Mouse (Mus musculus) lung, embryonic 15.5 days (tissue): Measurements from ENCODE around the gene Kin. TPM values are rescaled to one million over a fixed set of nuclear protein-coding genes. Genes with fewer than 3 reads are reported as not detected.

Experiments used
- ATAC-seq: fragments of 200-750 bp; cut with Nextera tagmentation; 2 replicates; pipeline ENCODE4 v1.8.0; 2017; ENCODE audit warnings: moderate number of reproducible peaks, borderline replicate concordance; ENCODE audit not compliant: low FRiP score, low TSS enrichment; ENCODE audit errors: extremely low read depth
- H3K27ac ChIP-seq: fragments of 300-500 bp; sonication (generic); 2 replicates; pipeline ENCODE4 v1.5.1; 2015; ENCODE audit warnings: moderate library complexity, mild to moderate bottlenecking, inconsistent platforms
- H3K27me3 ChIP-seq: fragments of 300-500 bp; sonication (generic); 2 replicates; pipeline ENCODE4 v1.6.1; 2015; ENCODE audit warnings: inconsistent platforms
- H3K36me3 ChIP-seq: fragments of 300-500 bp; sonication (generic); 2 replicates; pipeline ENCODE4 v1.6.1; 2015; ENCODE audit warnings: inconsistent platforms
- H3K4me1 ChIP-seq: fragments of 300-500 bp; sonication (generic); 2 replicates; pipeline ENCODE4 v1.6.1; 2015; ENCODE audit warnings: inconsistent platforms
- H3K4me2 ChIP-seq: fragments of 300-500 bp; sonication (generic); 2 replicates; pipeline ENCODE4 v1.6.1; 2015; ENCODE audit warnings: inconsistent platforms, mild to moderate bottlenecking, moderate library complexity
- H3K4me3 ChIP-seq: fragments of 300-500 bp; sonication (generic); 2 replicates; pipeline ENCODE4 v1.5.1; 2015; ENCODE audit warnings: mild to moderate bottlenecking, inconsistent platforms
- H3K9ac ChIP-seq: fragments of 300-500 bp; sonication (generic); 2 replicates; pipeline ENCODE4 v1.6.1; 2015; ENCODE audit warnings: inconsistent platforms
- H3K9me3 ChIP-seq: fragments of 300-500 bp; sonication (generic); 2 replicates; pipeline ENCODE4 v1.6.1; 2016; ENCODE audit warnings: inconsistent platforms
- WGBS: fragments of 180-500 bp; shearing (Covaris S2); methylation state at CpG from one replicate; pipeline ENCODE4 v1.1.7; 2015; 5-methylcytosine and 5-hydroxymethylcytosine counted together
- polyA plus RNA-seq: library from polyadenylated mRNA; unstranded; fragments of >200 nt; fragmentation: Nextera tagmentation; extraction: Ambion mirVana; gene quantifications from 2 replicates; pipeline ENCODE4 v1.2.1, GENCODE M21; 2015

Kin gene
- polyA plus RNA-seq, result 29.6 and 29.9 TPM in 2 replicates

GRCm38 (mm10) chr2:10080310-10081010, at the start of gene Kin, which contains the start of gene Atp5c1:
Gene Kin (plus strand): TSS chr2:10080593.
Gene Atp5c1 (minus strand): TSS chr2:10080510.
- WGBS, result under 1% methylated on average over 61 of the region's 61 CpGs
- peak within 1 kb of the TSS; percentile 73 for H3K4me2 ChIP-seq
- peak within 1 kb of the TSS; percentile 82 for H3K4me3 ChIP-seq
- H3K9ac ChIP-seq, result peak within 1 kb of the TSS; percentile 98
- no peaks in the 10 kb centered on the region; the same call in 1 of the 2 replicates for H3K36me3 ChIP-seq
- no peaks in the 10 kb centered on the region for H3K9me3 ChIP-seq
- peak within 1 kb of the TSS; percentile 87 for H3K27ac ChIP-seq
- H3K27me3 ChIP-seq, result no peaks in the 10 kb centered on the region
- peak; percentile 96 for ATAC-seq
- peaks cover 30% of the 10 kb centered on the region for H3K4me1 ChIP-seq

DNA sequence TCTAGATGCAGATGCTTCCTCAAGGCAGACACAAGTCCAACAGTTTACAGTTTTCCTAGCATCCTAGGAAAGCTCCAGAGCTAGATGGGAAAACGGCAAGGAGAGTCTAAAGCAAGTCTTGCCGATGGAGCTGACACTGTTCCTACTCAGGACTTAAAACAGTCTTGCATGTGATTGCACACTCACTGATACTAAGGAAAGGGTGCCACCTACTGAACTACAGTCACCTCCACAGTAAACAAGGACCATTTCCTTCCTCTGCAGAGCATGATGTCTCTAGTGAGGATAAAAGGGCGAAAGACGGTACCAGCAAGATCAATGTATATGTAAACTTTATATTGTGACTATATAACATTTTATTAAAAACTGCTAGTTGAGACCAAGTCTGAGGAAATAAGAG, 46.7 kb upstream of the Kin start:
- Histone ChIP-seq H3K4me3 (no peak overlapping the region), H3K4me2 (no peak overlapping the region), H3K27ac (no peak overlapping the region), H3K4me1 (no peaks in the 10 kb centered on the region), H3K36me3 (no peaks in the 10 kb centered on the region), H3K9me3 (no peaks in the 10 kb centered on the region), H3K9ac (no peak overlapping the region), H3K27me3 (no peaks in the 10 kb centered on the region)
- no peak for ATAC-seq
- 53% methylated on average over 4 of the region's 4 CpGs for WGBS

DNA sequence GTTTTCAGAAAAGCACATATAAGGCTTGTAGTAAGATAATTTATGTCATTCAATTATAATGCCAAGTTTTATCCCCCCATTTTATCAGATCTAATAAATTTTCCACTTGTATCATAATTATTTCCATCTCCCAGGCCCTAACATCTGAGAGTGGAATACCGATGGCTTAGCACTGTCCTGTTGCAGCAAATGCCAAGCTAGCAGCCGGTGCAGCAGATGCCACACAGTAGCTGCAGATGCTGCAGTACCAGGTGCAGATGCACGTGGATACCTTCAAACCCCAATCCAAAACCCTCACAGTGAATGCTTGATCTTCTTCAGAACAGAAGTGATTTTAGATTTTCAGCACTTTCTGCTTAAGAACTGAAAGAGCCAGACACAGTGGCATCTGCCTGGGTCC, 45.4 kb upstream of the Kin start:
- H3K9ac ChIP-seq, result no peak overlapping the region
- no peak overlapping the region for H3K4me2 ChIP-seq
- ATAC-seq, result no peak
- no peaks in the 10 kb centered on the region for H3K4me1 ChIP-seq
- no peak overlapping the region for H3K4me3 ChIP-seq
- no peaks in the 10 kb centered on the region for H3K9me3 ChIP-seq
- 0 out of 2 replicates have a peak, but pooled peaks cover 1% of the 10 kb centered on the region for H3K36me3 ChIP-seq
- no peak overlapping the region for H3K27ac ChIP-seq
- WGBS, result 87% methylated on average over 3 of the region's 3 CpGs
- H3K27me3 ChIP-seq, result no peaks in the 10 kb centered on the region

DNA sequence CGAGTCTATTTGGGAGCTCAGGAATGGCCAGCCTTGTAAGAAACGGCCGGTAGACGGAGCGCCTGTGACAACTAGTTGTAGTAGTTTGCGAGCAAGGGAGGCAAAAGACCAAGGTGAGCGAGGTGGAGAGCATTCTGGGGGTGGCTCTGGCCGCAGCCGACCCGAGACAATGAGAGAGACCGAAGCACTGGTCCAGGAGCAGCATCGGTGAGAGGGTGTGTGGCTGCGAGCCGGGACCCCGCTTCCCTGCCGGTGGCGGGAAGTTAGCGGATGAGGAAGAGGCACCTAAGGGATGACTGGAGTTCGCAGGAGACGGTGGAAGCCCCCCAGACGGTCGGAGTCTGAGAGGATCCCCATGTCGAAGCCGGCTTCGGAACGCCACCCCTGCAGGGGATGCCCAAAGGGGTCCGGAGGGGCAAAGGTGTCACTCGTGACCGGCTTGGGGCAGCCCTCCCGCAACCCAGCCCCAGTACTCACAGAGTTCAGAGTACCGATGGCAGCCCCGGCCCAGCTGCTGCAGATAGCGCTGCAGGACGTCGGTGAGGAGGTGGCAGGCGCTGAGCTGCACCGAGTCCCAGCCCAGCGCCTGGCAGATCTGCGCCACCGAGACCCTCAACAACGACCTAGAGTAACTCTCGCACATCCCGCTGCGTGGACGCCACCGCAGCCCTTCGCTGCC, 32.5 kb upstream of the Kin start:
- under 1% methylated on average over 47 of the region's 47 CpGs for WGBS
- Histone ChIP-seq H3K4me3 (peak overlapping the region; percentile 96), H3K4me2 (peak overlapping the region; percentile 84), H3K9me3 (no peaks in the 10 kb centered on the region), H3K9ac (peak overlapping the region; percentile 85), H3K27me3 (no peaks in the 10 kb centered on the region), H3K27ac (peak overlapping the region; percentile 15; the same call in 1 of the 2 replicates), H3K36me3 (no peaks in the 10 kb centered on the region), H3K4me1 (peaks cover 14% of the 10 kb centered on the region)
- peak; percentile 56; the same call in 1 of the 2 replicates for ATAC-seq

- WGBS, result under 1% methylated on average over 36 of the region's 36 CpGs
- Histone ChIP-seq H3K36me3 (no peaks in the 10 kb centered on the region), H3K9me3 (no peaks in the 10 kb centered on the region), H3K4me3 (peak within 1 kb of the TSS; percentile 96), H3K27ac (peak within 1 kb of the TSS; percentile 15; the same call in 1 of the 2 replicates), H3K27me3 (no peaks in the 10 kb centered on the region), H3K4me2 (peak within 1 kb of the TSS; percentile 84), H3K9ac (peak within 1 kb of the TSS; percentile 85), H3K4me1 (peaks cover 14% of the 10 kb centered on the region)
- ATAC-seq, result peak; percentile 95
Observed at GRCm38 (mm10) chr2:10048461-10048860, 31.9 kb upstream of the Kin start, which contains the start of gene Taf3. Gene Taf3 (minus strand): TSS chr2:10048596.

DNA sequence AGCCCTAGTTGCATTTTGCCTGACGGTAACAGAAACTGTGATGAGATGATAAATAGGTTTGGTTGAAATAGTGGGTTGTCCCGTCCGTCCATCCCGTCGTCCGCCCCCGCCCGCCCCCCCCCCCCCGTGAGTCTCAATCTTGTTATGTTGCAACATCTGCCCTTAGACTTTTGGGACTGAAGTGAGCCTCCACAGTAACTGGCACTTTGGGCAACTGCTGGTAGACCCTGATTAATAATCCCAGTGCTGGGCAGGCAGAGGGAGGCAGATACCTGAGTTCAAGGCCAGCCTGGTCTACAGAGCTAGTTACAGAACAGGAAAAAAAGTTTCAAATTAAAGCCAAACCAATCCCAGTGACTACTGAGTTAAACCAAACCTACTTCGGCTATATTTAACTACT, 30.9 kb upstream of the Kin start:
- H3K27ac ChIP-seq, result no peak overlapping the region
- 9% methylated on average over 10 of the region's 10 CpGs for WGBS
- H3K27me3 ChIP-seq, result no peaks in the 10 kb centered on the region
- H3K4me1 ChIP-seq, result peaks cover 14% of the 10 kb centered on the region
- peak overlapping the region; percentile 36; the same call in 1 of the 2 replicates for H3K9ac ChIP-seq
- no peak for ATAC-seq
- no peaks in the 10 kb centered on the region for H3K9me3 ChIP-seq
- H3K36me3 ChIP-seq, result peaks cover 6% of the 10 kb centered on the region
- peak overlapping the region; percentile 96 for H3K4me3 ChIP-seq
- H3K4me2 ChIP-seq, result peak overlapping the region; percentile 84

GRCm38 (mm10) chr2:10050878-10051277, 29.5 kb upstream of the Kin start:
- Histone ChIP-seq H3K27ac (no peak overlapping the region), H3K9ac (no peak overlapping the region), H3K36me3 (peaks cover 20% of the 10 kb centered on the region), H3K4me2 (no peak overlapping the region), H3K27me3 (no peaks in the 10 kb centered on the region), H3K9me3 (no peaks in the 10 kb centered on the region), H3K4me1 (peaks cover 14% of the 10 kb centered on the region), H3K4me3 (no peak overlapping the region)
- WGBS, result 89% methylated on average over 3 of the region's 3 CpGs
- ATAC-seq, result no peak

DNA sequence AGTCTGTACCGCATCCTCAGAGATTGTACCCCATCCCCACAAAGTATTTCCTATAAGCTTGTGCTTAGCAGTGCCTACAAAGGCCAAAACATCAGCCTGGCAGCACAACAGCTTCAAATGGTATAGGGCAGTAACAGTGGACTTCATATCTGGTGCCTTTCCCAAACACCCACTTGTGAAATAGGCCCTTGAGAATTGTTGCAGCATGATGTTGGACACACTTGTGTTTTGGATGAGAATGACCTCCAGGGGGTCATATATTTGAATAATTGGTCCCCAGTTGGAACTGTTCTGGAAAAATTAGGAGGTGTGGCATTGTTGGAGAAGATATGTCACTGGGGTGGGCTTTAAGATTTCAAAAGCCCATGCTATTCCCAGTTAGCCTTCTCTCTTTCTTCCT, 28.4 kb upstream of the Kin start:
- Histone ChIP-seq H3K9me3 (no peaks in the 10 kb centered on the region), H3K36me3 (peaks cover 28% of the 10 kb centered on the region), H3K9ac (no peak overlapping the region), H3K27me3 (no peaks in the 10 kb centered on the region), H3K27ac (no peak overlapping the region), H3K4me1 (peaks cover 11% of the 10 kb centered on the region), H3K4me3 (no peak overlapping the region), H3K4me2 (no peak overlapping the region)
- WGBS, result 84% methylated on average over 1 of the region's 1 CpGs
- ATAC-seq, result no peak

GRCm38 (mm10) chr2:10058836-10059235, 21.6 kb upstream of the Kin start:
- Histone ChIP-seq H3K27ac (no peak overlapping the region), H3K36me3 (peaks cover 82% of the 10 kb centered on the region), H3K27me3 (no peaks in the 10 kb centered on the region), H3K4me3 (no peak overlapping the region), H3K9me3 (no peaks in the 10 kb centered on the region), H3K9ac (no peak overlapping the region), H3K4me2 (no peak overlapping the region), H3K4me1 (no peaks in the 10 kb centered on the region)
- WGBS, result 85% methylated on average over 5 of the region's 5 CpGs
- ATAC-seq, result no peak

DNA sequence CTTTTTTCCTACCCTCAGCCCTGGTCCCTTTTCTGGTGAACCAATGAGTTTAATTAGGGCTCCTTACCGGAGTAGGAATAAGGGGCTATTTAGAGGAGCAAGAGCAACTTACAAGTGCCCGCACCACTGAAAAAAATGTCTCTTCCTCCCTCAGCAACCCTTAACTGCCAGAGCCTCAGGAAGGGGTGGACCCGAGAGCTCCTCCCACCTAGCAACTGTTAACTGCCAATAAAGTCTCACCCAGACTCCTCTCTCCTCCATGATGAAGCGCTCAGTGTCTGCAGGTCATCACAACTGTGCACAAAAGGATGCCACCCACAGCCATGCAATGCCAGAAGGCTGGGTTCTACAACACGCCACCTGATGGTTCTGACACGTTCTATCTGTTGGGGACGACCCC, 8.6 kb upstream of the Kin start:
- no peaks in the 10 kb centered on the region for H3K27me3 ChIP-seq
- H3K4me3 ChIP-seq, result no peak overlapping the region
- 0 out of 2 replicates have a peak, but pooled peaks cover 3% of the 10 kb centered on the region for H3K4me1 ChIP-seq
- ATAC-seq, result no peak
- H3K9me3 ChIP-seq, result no peaks in the 10 kb centered on the region
- 80% methylated on average over 7 of the region's 7 CpGs for WGBS
- no peak overlapping the region for H3K4me2 ChIP-seq
- H3K36me3 ChIP-seq, result peaks cover 32% of the 10 kb centered on the region
- no peak overlapping the region for H3K27ac ChIP-seq
- H3K9ac ChIP-seq, result no peak overlapping the region

DNA sequence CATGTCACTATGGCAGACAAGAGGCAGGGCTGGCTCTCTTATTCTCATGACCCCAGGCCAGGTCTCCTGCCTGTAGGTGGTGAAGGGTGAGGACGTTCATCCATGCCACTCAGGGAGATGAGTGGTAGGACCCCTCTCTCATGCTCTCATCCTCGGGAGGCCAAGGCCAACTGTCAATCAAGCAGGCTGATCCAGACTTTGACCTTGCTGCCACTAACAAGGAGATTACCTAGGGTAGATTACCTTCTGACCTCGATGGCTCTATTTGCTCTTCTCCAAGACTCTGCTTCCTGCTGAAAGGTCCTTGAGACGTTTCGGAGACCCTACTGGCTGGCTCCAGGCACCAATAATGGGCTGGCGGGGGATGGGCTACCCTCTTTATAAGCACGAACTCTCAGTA, 5.9 kb upstream of the Kin start:
- Histone ChIP-seq H3K27me3 (no peaks in the 10 kb centered on the region), H3K36me3 (peaks cover 13% of the 10 kb centered on the region; the same call in 1 of the 2 replicates), H3K27ac (no peak overlapping the region), H3K4me1 (peaks cover 22% of the 10 kb centered on the region), H3K9ac (no peak overlapping the region), H3K4me3 (no peak overlapping the region), H3K9me3 (no peaks in the 10 kb centered on the region), H3K4me2 (no peak overlapping the region)
- 61% methylated on average over 7 of the region's 7 CpGs for WGBS
- no peak for ATAC-seq

- peaks cover 8% of the 10 kb centered on the region; the same call in 1 of the 2 replicates for H3K36me3 ChIP-seq
- H3K4me3 ChIP-seq, result no peak overlapping the region
- H3K9ac ChIP-seq, result no peak overlapping the region
- 65% methylated on average over 8 of the region's 8 CpGs for WGBS
- no peaks in the 10 kb centered on the region for H3K27me3 ChIP-seq
- peaks cover 28% of the 10 kb centered on the region for H3K4me1 ChIP-seq
- H3K9me3 ChIP-seq, result no peaks in the 10 kb centered on the region
- no peak overlapping the region for H3K4me2 ChIP-seq
- ATAC-seq, result no peak
- H3K27ac ChIP-seq, result no peak overlapping the region
Observed at GRCm38 (mm10) chr2:10076675-10077074, 3.7 kb upstream of the Kin start.
